Mouse (Mus musculus): ENCODE measurements around the gene Nlgn1.

Nlgn1 gene

GRCm38 (mm10) chr3:25830237-25830636, 502.0 kb downstream of the Nlgn1 start:
- DNase-seq (ENCODE audit: low spot score in 2 of 2) = no peak

- no peak for DNase-seq (ENCODE audit: low spot score in 2 of 2)
These were observed 518.9 kb downstream of the Nlgn1 start for GRCm38 (mm10) chr3:25813368-25813767.

- peak in 1 of 2 experiments; percentile 41 for DNase-seq (ENCODE audit: low spot score in 2 of 2)
These were observed 524.7 kb downstream of the Nlgn1 start for GRCm38 (mm10) chr3:25807559-25807958.

DNA sequence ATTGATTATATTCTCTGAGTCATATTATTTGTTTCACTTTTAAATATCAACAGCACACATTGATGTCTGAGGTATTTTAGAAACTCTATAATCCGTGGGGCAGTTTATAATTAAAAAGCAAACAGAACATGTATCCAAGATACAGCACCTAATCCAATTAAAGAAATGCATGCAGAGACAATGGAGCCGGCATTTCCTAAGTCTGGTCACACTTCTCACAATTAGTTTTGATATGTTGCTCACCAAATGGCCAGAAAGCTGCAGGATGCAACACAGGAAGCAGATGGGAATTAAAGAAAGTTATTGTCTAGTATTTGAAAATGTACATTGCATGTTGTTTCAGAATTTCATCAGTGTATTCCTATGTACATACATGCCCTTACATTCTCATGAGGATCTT, 550.6 kb downstream of the Nlgn1 start:
- DNase-seq (ENCODE audit: low spot score in 2 of 2) = no peak

- DNase-seq (ENCODE audit: low spot score in 2 of 2) = peak in 1 of 2 experiments; percentile 41
These were observed 556.8 kb downstream of the Nlgn1 start for GRCm38 (mm10) chr3:25775437-25775836.

- DNase-seq (ENCODE audit: low spot score in 2 of 2) = peak; percentile 58 to 60
These were observed 558.4 kb downstream of the Nlgn1 start for GRCm38 (mm10) chr3:25773908-25774307.

GRCm38 (mm10) chr3:25773467-25773866, 558.8 kb downstream of the Nlgn1 start:
- DNase-seq (ENCODE audit: low spot score in 2 of 2) = no peak

DNA sequence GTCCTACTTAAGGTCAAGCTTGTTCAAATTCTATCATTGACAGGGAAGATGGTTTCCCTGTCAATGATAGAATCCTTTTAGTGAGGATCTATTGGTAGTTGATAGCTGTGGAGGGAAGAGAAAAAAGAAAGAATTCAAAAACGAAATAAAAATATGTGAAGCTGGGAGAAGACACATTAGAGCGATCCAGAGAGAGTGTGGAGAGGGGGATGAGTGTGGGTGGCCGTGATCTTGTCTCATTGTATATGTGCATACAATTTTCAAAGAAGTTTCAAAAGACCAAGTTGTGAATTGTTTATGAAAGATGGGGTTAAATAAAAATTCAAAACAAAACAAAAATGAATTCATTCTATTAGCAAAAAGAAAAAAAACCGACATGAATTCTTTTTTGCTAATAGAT, 568.6 kb downstream of the Nlgn1 start:
- no peak for DNase-seq (ENCODE audit: low spot score in 2 of 2)

- DNase-seq (ENCODE audit: low spot score in 2 of 2) = no peak
These were observed 574.4 kb downstream of the Nlgn1 start for GRCm38 (mm10) chr3:25757813-25758212.

DNA sequence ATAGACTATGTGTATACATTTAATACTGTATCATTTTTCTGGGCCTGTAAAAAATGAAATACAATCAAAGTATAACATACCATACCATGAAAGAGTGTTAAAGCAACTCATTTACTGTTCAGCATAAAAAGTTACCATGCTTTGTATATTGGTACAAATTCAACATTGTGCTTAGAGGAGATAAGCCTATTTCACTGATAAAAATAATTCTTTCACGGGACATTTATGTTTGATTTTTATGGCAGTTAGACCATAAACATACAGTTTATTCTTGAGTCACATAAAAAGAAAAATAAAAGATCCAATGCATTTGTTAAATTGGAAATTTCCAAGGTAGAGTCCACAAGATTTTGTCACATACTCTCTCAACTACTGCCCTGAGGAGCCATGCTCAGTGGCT, 608.1 kb downstream of the Nlgn1 start:
- no peak for DNase-seq (ENCODE audit: low spot score in 2 of 2)

DNA sequence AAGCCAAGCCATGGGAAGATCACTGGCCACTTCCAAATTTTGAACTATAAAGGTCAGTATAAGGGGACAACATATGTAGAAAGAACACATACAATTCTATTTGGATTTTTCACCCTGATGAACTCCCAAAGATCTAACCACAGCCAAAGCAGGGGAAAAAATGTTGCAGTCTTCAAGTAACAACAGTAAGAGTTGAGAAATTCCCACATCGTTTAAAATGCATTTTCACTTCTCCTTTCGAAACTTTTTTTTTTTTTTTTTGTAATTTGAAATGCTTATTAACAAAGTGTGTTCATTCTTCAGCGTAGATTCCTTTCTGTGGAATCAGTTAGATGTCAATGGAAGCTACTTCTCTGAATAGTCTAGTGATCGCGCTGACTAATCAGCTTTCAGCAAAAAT, 610.8 kb downstream of the Nlgn1 start:
- DNase-seq (ENCODE audit: low spot score in 2 of 2) = no peak

- DNase-seq (ENCODE audit: low spot score in 2 of 2) = no peak
These were observed 624.9 kb downstream of the Nlgn1 start for GRCm38 (mm10) chr3:25707380-25707779.

GRCm38 (mm10) chr3:25697231-25697630, 635.0 kb downstream of the Nlgn1 start:
- no peak for DNase-seq (ENCODE audit: low spot score in 2 of 2)

DNA sequence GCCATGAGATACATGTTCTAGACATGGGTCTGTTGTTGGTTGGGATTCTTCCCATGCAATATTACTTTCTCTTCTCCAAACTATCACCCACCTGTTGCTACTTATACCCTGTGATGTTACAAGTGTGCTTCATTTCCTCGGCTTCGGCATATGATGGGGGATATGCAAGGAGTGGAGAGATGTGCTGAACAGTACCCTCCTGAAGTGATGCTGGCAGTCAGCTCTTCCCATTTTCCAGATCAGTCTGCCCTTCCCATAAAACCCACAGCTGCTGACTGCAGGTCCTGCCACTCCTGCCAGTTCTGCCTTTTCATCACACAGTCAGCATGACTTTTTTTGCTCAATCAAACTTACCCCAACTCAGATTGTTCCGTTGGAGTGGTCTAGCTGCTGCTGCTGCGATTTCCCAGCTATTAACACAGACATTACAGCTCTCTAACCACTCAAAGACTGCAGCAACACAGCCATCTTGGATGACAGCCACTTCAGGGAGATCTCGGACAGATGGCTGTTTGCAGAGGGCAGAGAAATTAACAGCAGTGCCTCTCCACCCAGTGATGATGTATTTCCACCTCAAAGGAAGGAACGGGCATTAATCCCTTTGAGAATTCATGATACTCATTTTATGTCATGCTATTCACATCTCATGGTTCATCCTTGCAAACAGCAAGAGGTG, 643.3 kb downstream of the Nlgn1 start:
- no peak for DNase-seq (ENCODE audit: low spot score in 2 of 2)

DNA sequence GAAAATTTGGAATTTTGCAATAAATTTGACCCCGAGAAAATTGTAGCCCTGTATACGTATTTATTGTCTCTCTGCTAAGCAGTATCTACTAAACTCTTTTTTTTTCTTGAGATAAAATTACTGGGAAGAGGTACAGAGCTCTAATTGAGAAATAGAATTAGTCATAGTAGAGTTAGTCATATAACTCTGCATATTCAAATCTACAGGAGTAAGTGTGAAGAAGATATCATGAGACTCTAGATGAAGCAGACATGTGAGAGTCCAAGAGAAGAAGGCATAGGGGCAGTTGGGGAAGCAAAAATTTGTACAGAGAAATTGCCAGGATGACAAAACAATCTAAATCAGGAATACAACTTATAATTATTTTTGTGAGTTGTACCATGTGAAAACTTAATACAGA, 648.6 kb downstream of the Nlgn1 start:
- no peak for DNase-seq (ENCODE audit: low spot score in 2 of 2)

- DNase-seq (ENCODE audit: low spot score in 2 of 2) = no peak
These were observed 652.9 kb downstream of the Nlgn1 start for GRCm38 (mm10) chr3:25679373-25679772.

GRCm38 (mm10) chr3:25675888-25676287, 656.4 kb downstream of the Nlgn1 start:
- no peak for DNase-seq (ENCODE audit: low spot score in 2 of 2)

DNA sequence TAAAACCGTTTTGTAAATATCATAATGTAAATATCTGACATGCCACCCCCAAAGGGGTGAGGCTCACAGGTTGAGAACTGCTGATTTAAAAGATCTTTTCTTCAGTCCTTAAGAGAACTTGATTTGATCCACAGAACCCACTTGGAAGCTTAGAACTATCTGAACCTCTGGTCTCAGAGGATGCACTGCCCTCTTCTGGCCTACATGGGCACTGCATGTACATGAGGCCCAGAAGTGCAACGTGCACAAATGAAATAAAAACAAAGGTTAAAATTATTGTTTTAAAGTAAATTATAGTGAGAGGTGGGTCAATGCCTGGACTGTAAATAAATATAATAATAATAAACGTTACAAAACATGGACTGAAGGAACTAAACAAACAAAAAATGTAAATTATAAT, 657.2 kb downstream of the Nlgn1 start:
- DNase-seq (ENCODE audit: low spot score in 2 of 2) = no peak

GRCm38 (mm10) chr3:25673408-25673807, 658.9 kb downstream of the Nlgn1 start:
- DNase-seq (ENCODE audit: low spot score in 2 of 2) = no peak

DNA sequence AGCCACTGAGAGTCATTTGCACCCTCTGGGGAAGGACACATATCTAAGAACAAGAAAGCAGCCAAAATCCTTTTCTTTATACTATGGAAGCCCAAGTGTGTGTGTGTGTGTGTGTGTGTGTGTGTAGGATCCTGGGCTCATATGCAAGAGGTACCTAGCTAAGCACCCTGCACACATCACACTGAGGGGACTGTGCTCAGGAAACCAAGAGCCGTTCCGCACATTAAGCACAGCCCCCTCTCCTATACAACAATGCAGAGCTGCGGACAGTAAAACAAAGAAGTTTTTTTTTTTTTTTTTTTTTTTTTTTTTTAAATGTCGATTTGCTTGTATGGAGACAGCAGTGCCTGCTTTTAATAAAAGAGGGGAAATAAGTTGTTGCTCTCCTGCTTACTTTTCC, 659.5 kb downstream of the Nlgn1 start:
- no peak for DNase-seq (ENCODE audit: low spot score in 2 of 2)

GRCm38 (mm10) chr3:25663464-25663863, 668.8 kb downstream of the Nlgn1 start:
- no peak for DNase-seq (ENCODE audit: low spot score in 2 of 2)

GRCm38 (mm10) chr3:25660285-25660684, 672.0 kb downstream of the Nlgn1 start:
- DNase-seq (ENCODE audit: low spot score in 2 of 2) = no peak

DNA sequence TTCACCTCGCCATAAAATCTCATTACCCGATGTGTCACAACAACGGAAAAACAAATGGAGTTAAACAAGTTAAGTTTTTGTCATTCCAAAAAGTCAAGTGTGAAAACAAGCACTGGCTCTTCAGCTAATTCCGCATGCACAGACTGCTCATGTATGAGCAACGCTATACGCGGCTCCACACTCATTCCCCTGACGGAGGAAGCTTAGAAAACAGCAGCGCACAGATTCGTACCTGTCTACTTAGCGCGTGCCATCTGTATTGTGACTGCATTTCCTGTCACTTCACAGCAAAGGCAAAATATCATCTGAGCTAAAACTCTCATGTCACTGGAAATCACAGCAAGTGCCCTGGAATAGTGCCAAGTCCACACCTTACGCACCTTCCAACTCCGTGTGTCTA, 674.3 kb downstream of the Nlgn1 start:
- no peak for DNase-seq (ENCODE audit: low spot score in 2 of 2)

- no peak for DNase-seq (ENCODE audit: low spot score in 2 of 2)
These were observed 675.2 kb downstream of the Nlgn1 start for GRCm38 (mm10) chr3:25657074-25657473.

Measured in right cerebral cortex, adult 2 months (tissue).